Mouse (Mus musculus) midbrain, postnatal 0 days (tissue): Measurements from ENCODE around the gene Med26. TPM values are rescaled to one million over a fixed set of nuclear protein-coding genes. Genes with fewer than 3 reads are reported as not detected.

Source experiments
- ATAC-seq: fragments of 200-750 bp; cut with Nextera tagmentation; 2 replicates; pipeline ENCODE4 v1.8.0; 2017; ENCODE audit warnings: moderate number of reproducible peaks, mild to moderate bottlenecking, moderate TSS enrichment, moderate library complexity; ENCODE audit not compliant: low FRiP score
- DNase-seq: peaks from one replicate; pipeline ENCODE4 v3.0.0-alpha.2; 2015; ENCODE audit warnings: low spot score
- H3K27ac ChIP-seq: fragments of 300-500 bp; sonication (generic); 2 replicates; pipeline ENCODE4 v1.5.1; 2014; ENCODE audit warnings: low read depth, mild to moderate bottlenecking, low read length, mixed read lengths
- H3K27me3 ChIP-seq: fragments of 300-500 bp; sonication (generic); 2 replicates; pipeline ENCODE4 v1.6.1; 2014; ENCODE audit warnings: low read length, control low read depth, mixed read lengths; ENCODE audit not compliant: insufficient read depth
- H3K36me3 ChIP-seq: fragments of 300-500 bp; sonication (generic); 2 replicates; pipeline ENCODE4 v1.6.1; 2014; ENCODE audit warnings: low read length, control low read depth, mixed read lengths; ENCODE audit not compliant: insufficient read depth
- H3K4me1 ChIP-seq: fragments of 300-500 bp; sonication (generic); 2 replicates; pipeline ENCODE4 v1.6.1; 2014; ENCODE audit warnings: mild to moderate bottlenecking, control low read depth, antibody characterized with exemption, low read length, mixed read lengths; ENCODE audit not compliant: insufficient read depth
- H3K4me2 ChIP-seq: fragments of 300-500 bp; sonication (generic); 2 replicates; pipeline ENCODE4 v1.6.1; 2014; ENCODE audit warnings: low read depth, mild to moderate bottlenecking, low read length, mixed read lengths; ENCODE audit not compliant: poor library complexity, severe bottlenecking
- H3K4me3 ChIP-seq: fragments of 300-500 bp; sonication (generic); 2 replicates; pipeline ENCODE4 v1.5.1; 2014; ENCODE audit warnings: low read depth, mild to moderate bottlenecking, low read length, moderate library complexity
- H3K9ac ChIP-seq: fragments of 300-500 bp; sonication (generic); replicated peaks from 2 replicates; pipeline ENCODE4 v1.6.1; 2014; ENCODE audit warnings: mild to moderate bottlenecking, low read length, moderate library complexity, mixed read lengths; ENCODE audit not compliant: poor library complexity, severe bottlenecking
- H3K9me3 ChIP-seq: fragments of 300-500 bp; sonication (generic); 2 replicates; pipeline ENCODE4 v1.6.1; 2016; ENCODE audit warnings: low read length, control low read depth
- CTCF ChIP-seq: IDR thresholded peaks from 2 replicates; pipeline ENCODE4 v1.5.1; 2016; ENCODE audit warnings: antibody characterized with exemption, mild to moderate bottlenecking
- WGBS: fragments of 180-500 bp; shearing (Covaris S2); extraction: QIAGEN DNeasy Blood & Tissue Kit; methylation state at CpG from one replicate; pipeline ENCODE4 v1.1.7; 2014; 5-methylcytosine and 5-hydroxymethylcytosine counted together
- polyA plus RNA-seq: library from polyadenylated mRNA; unstranded; fragments of >200 nt; fragmentation: Nextera tagmentation; extraction: Ambion mirVana; gene quantifications from 2 replicates; pipeline ENCODE4 v1.2.1, GENCODE M21; 2015
- total RNA-seq: library from RNA; depleted of rRNA; stranded (reverse); fragments of >200 nt; gene quantifications from 2 replicates; pipeline ENCODE4 v1.2.3, GENCODE M21; 2014

Med26 gene
- total and polyA plus RNA-seq, 2 experiments from 2014 or later, result 17.8 to 19.1 TPM

GRCm38 (mm10) chr8:72555770-72556169 lies 7.7 kb upstream of the Med26 start:
- WGBS, result 62% methylated on average over 4 of the region's 4 CpGs
- ATAC-seq (no peak), DNase-seq (no peak)
- H3K27me3 ChIP-seq, result no peaks in the 10 kb centered on the region
- H3K4me2 ChIP-seq, result no peak overlapping the region
- no peaks in the 10 kb centered on the region for H3K4me1 ChIP-seq
- H3K36me3 ChIP-seq, result peaks cover 12% of the 10 kb centered on the region; the same call in 1 of the 2 replicates
- H3K27ac ChIP-seq, result no peak overlapping the region
- TF ChIP-seq CTCF, result no peak
- H3K9me3 ChIP-seq, result no peaks in the 10 kb centered on the region
- H3K9ac ChIP-seq, result no peak overlapping the region
- no peak overlapping the region for H3K4me3 ChIP-seq

GRCm38 (mm10) chr8:72549314-72549892 lies 1.3 kb upstream of the Med26 start:
- H3K9me3 ChIP-seq, result no peaks in the 10 kb centered on the region
- H3K36me3 ChIP-seq, result peaks cover 6% of the 10 kb centered on the region; the same call in 1 of the 2 replicates
- H3K4me2 ChIP-seq, result peak overlapping the region; percentile 89
- TF ChIP-seq CTCF, result no peak
- H3K27me3 ChIP-seq, result no peaks in the 10 kb centered on the region
- ATAC-seq (no peak), DNase-seq (no peak)
- 14% methylated on average over 5 of the region's 5 CpGs for WGBS
- H3K27ac ChIP-seq, result no peak overlapping the region
- H3K4me1 ChIP-seq, result peaks cover 11% of the 10 kb centered on the region; the same call in 1 of the 2 replicates
- peak overlapping the region; percentile 59 for H3K4me3 ChIP-seq
- H3K9ac ChIP-seq, result peak overlapping the region; percentile 88

GRCm38 (mm10) chr8:72548644-72549313 lies 709 bp upstream of the Med26 start:
- peaks cover 11% of the 10 kb centered on the region; the same call in 1 of the 2 replicates for H3K4me1 ChIP-seq
- H3K27ac ChIP-seq, result peak overlapping the region; percentile 82
- under 1% methylated on average over 43 of the region's 45 CpGs for WGBS
- H3K9me3 ChIP-seq, result no peaks in the 10 kb centered on the region
- no peak for DNase-seq
- peak overlapping the region; percentile 89 for H3K4me2 ChIP-seq
- peaks cover 10% of the 10 kb centered on the region for H3K36me3 ChIP-seq
- H3K27me3 ChIP-seq, result no peaks in the 10 kb centered on the region
- no peak for TF ChIP-seq CTCF
- ATAC-seq, result peak; percentile 74
- H3K4me3 ChIP-seq, result peak overlapping the region; percentile 59
- peak overlapping the region; percentile 88 for H3K9ac ChIP-seq

GRCm38 (mm10) chr8:72547122-72547801 lies 808 bp downstream of the Med26 start:
- Histone ChIP-seq H3K4me3 (peak overlapping the region; percentile 59), H3K4me2 (peak overlapping the region; percentile 96), H3K36me3 (peaks cover 6% of the 10 kb centered on the region), H3K9ac (peak overlapping the region; percentile 88), H3K4me1 (peaks cover 11% of the 10 kb centered on the region; the same call in 1 of the 2 replicates), H3K27ac (peak overlapping the region; percentile 82), H3K27me3 (no peaks in the 10 kb centered on the region), H3K9me3 (no peaks in the 10 kb centered on the region)
- DNase-seq (no peak), ATAC-seq (no peak)
- TF ChIP-seq CTCF, result no peak
- WGBS, result 2% methylated on average over 27 of the region's 27 CpGs

GRCm38 (mm10) chr8:72539234-72539633 lies 8.8 kb downstream of the Med26 start:
- no peak for ATAC-seq
- TF ChIP-seq CTCF, result peak; percentile 32

GRCm38 (mm10) chr8:72534888-72535287 lies 13.2 kb downstream of the Med26 start:
- Histone ChIP-seq H3K27me3 (no peaks in the 10 kb centered on the region), H3K27ac (no peak overlapping the region), H3K9me3 (no peaks in the 10 kb centered on the region), H3K9ac (no peak overlapping the region), H3K4me3 (no peak overlapping the region), H3K4me2 (no peak overlapping the region), H3K36me3 (no peaks in the 10 kb centered on the region), H3K4me1 (no peaks in the 10 kb centered on the region)
- TF ChIP-seq CTCF, result no peak
- no peak for ATAC-seq
- WGBS, result 97% methylated on average over 3 of the region's 3 CpGs
- no peak for DNase-seq

More at GRCm38 (mm10) chr8:72539234-72539633, 8.8 kb downstream of the Med26 start:
- H3K27ac ChIP-seq, result no peak overlapping the region
- H3K4me1 ChIP-seq, result no peaks in the 10 kb centered on the region
- H3K4me3 ChIP-seq, result no peak overlapping the region
- no peak overlapping the region for H3K4me2 ChIP-seq
- peaks cover 6% of the 10 kb centered on the region for H3K36me3 ChIP-seq
- H3K27me3 ChIP-seq, result no peaks in the 10 kb centered on the region
- H3K9me3 ChIP-seq, result no peaks in the 10 kb centered on the region
- DNase-seq, result no peak
- no peak overlapping the region for H3K9ac ChIP-seq
